Mouse (Mus musculus) embryonic facial prominence, embryonic 11.5 days (tissue): ENCODE results near the gene Saxo1. TPM values are rescaled to one million over a fixed set of nuclear protein-coding genes. Genes with fewer than 3 reads are reported as not detected.

Source experiments
- ATAC-seq: fragments of 200-750 bp; cut with Nextera tagmentation; replicated peaks from 2 replicates; pipeline ENCODE4 v1.8.0; 2017; ENCODE audit warnings: low read depth; ENCODE audit not compliant: insufficient number of reproducible peaks, low FRiP score, low TSS enrichment
- DNase-seq: peaks from one replicate; pipeline ENCODE4 v3.0.0-alpha.2; 2015; ENCODE audit warnings: low spot score
- H3K27ac ChIP-seq: fragments of 300-500 bp; sonication (generic); replicated peaks from 2 replicates; pipeline ENCODE4 v1.5.1; 2014; ENCODE audit warnings: mild to moderate bottlenecking, low read depth, low read length, control low read depth
- H3K27me3 ChIP-seq: fragments of 300-500 bp; sonication (generic); 2 replicates; pipeline ENCODE4 v1.6.1; 2014; ENCODE audit warnings: mild to moderate bottlenecking, low read length, moderate library complexity, mixed read lengths; ENCODE audit not compliant: control insufficient read depth, insufficient read depth
- H3K36me3 ChIP-seq: fragments of 300-500 bp; sonication (generic); replicated peaks from 2 replicates; pipeline ENCODE4 v1.6.1; 2014; ENCODE audit warnings: low read depth, mild to moderate bottlenecking, low read length, moderate library complexity, mixed read lengths; ENCODE audit not compliant: control insufficient read depth, insufficient read depth
- H3K4me1 ChIP-seq: fragments of 300-500 bp; sonication (generic); 2 replicates; pipeline ENCODE4 v1.6.1; 2014; ENCODE audit warnings: low read length, mixed read lengths; ENCODE audit not compliant: control insufficient read depth, insufficient read depth
- H3K4me2 ChIP-seq: fragments of 300-500 bp; sonication (generic); 2 replicates; pipeline ENCODE4 v1.6.1; 2014; ENCODE audit warnings: low read depth, mild to moderate bottlenecking, control low read depth, low read length, moderate library complexity
- H3K4me3 ChIP-seq: fragments of 300-500 bp; sonication (generic); 2 replicates; pipeline ENCODE4 v1.5.1; 2014; ENCODE audit warnings: low read depth, low read length, control low read depth
- H3K9ac ChIP-seq: fragments of 300-500 bp; sonication (generic); replicated peaks from 2 replicates; pipeline ENCODE4 v1.6.1; 2014; ENCODE audit warnings: mild to moderate bottlenecking, control low read depth, low read length
- H3K9me3 ChIP-seq: fragments of 300-500 bp; sonication (generic); replicated peaks from 2 replicates; pipeline ENCODE4 v1.6.1; 2016; ENCODE audit warnings: mild to moderate bottlenecking, low read length, inconsistent platforms, mixed read lengths; ENCODE audit not compliant: control insufficient read depth
- WGBS: fragments of 180-500 bp; shearing (Covaris S2); extraction: QIAGEN DNeasy Blood & Tissue Kit; methylation state at CpG from one replicate; pipeline ENCODE4 v1.1.7; 2014; 5-methylcytosine and 5-hydroxymethylcytosine counted together
- polyA plus RNA-seq: library from polyadenylated mRNA; unstranded; fragments of >200 nt; fragmentation: Nextera tagmentation; extraction: Ambion mirVana; gene quantifications from 2 replicates; pipeline ENCODE4 v1.2.1, GENCODE M21; 2014

Gene Saxo1
- polyA plus RNA-seq, 1 experiment from 2014 or later = not detected

- Histone ChIP-seq H3K9ac (no peak overlapping the region), H3K9me3 (no peaks in the 10 kb centered on the region), H3K27me3 (no peaks in the 10 kb centered on the region), H3K4me1 (no peaks in the 10 kb centered on the region), H3K36me3 (no peaks in the 10 kb centered on the region), H3K27ac (no peak overlapping the region), H3K4me3 (no peak overlapping the region), H3K4me2 (no peak overlapping the region)
- ATAC-seq = no peak
- DNase-seq = no peak
- WGBS = 85% methylated on average over 3 of the region's 3 CpGs
Measured at GRCm38 (mm10) chr4:86435631-86436030, 122.5 kb downstream of the Saxo1 start.

GRCm38 (mm10) chr4:86428091-86428745 lies 129.9 kb downstream of the Saxo1 start:
- no peak overlapping the region for H3K9ac ChIP-seq
- WGBS = 90% methylated on average over 6 of the region's 6 CpGs
- H3K4me1 ChIP-seq = no peaks in the 10 kb centered on the region
- no peak for ATAC-seq
- no peaks in the 10 kb centered on the region for H3K27me3 ChIP-seq
- no peak for DNase-seq
- no peak overlapping the region for H3K4me2 ChIP-seq
- no peaks in the 10 kb centered on the region for H3K9me3 ChIP-seq
- no peak overlapping the region for H3K4me3 ChIP-seq
- no peak overlapping the region for H3K27ac ChIP-seq
- H3K36me3 ChIP-seq = no peaks in the 10 kb centered on the region

- Histone ChIP-seq H3K4me2 (no peak overlapping the region), H3K4me3 (no peak overlapping the region), H3K9me3 (no peaks in the 10 kb centered on the region), H3K9ac (no peak overlapping the region), H3K27ac (no peak overlapping the region), H3K4me1 (no peaks in the 10 kb centered on the region), H3K27me3 (no peaks in the 10 kb centered on the region), H3K36me3 (no peaks in the 10 kb centered on the region)
- DNase-seq (no peak), ATAC-seq (no peak)
- WGBS = 75% methylated on average over 5 of the region's 5 CpGs
Measured at GRCm38 (mm10) chr4:86427312-86427711, 130.8 kb downstream of the Saxo1 start.

GRCm38 (mm10) chr4:86426549-86426948 lies 131.6 kb downstream of the Saxo1 start:
- Histone ChIP-seq H3K27me3 (no peaks in the 10 kb centered on the region), H3K4me3 (no peak overlapping the region), H3K9ac (no peak overlapping the region), H3K27ac (no peak overlapping the region), H3K4me1 (no peaks in the 10 kb centered on the region), H3K9me3 (no peaks in the 10 kb centered on the region), H3K36me3 (no peaks in the 10 kb centered on the region), H3K4me2 (no peak overlapping the region)
- no peak for ATAC-seq
- 84% methylated on average over 11 of the region's 11 CpGs for WGBS
- DNase-seq = no peak

- 84% methylated on average over 7 of the region's 7 CpGs for WGBS
- no peak for DNase-seq
Measured at GRCm38 (mm10) chr4:86425581-86425980, 132.5 kb downstream of the Saxo1 start.

GRCm38 (mm10) chr4:86422586-86422985 lies 135.5 kb downstream of the Saxo1 start:
- Histone ChIP-seq H3K9me3 (no peaks in the 10 kb centered on the region), H3K36me3 (no peaks in the 10 kb centered on the region), H3K4me2 (no peak overlapping the region), H3K9ac (no peak overlapping the region), H3K27me3 (no peaks in the 10 kb centered on the region), H3K4me3 (no peak overlapping the region), H3K27ac (no peak overlapping the region), H3K4me1 (no peaks in the 10 kb centered on the region)
- ATAC-seq (no peak), DNase-seq (no peak)
- WGBS = 65% methylated on average over 6 of the region's 6 CpGs

More at GRCm38 (mm10) chr4:86425581-86425980, 132.5 kb downstream of the Saxo1 start:
- no peak overlapping the region for H3K4me3 ChIP-seq
- no peaks in the 10 kb centered on the region for H3K9me3 ChIP-seq
- no peaks in the 10 kb centered on the region for H3K27me3 ChIP-seq
- no peak overlapping the region for H3K9ac ChIP-seq
- H3K27ac ChIP-seq = no peak overlapping the region
- no peaks in the 10 kb centered on the region for H3K36me3 ChIP-seq
- no peak overlapping the region for H3K4me2 ChIP-seq
- no peak for ATAC-seq
- H3K4me1 ChIP-seq = no peaks in the 10 kb centered on the region

GRCm38 (mm10) chr4:86416401-86417025 lies 141.6 kb downstream of the Saxo1 start:
- no peaks in the 10 kb centered on the region for H3K9me3 ChIP-seq
- 51% methylated on average over 15 of the region's 15 CpGs for WGBS
- ATAC-seq = peak; percentile 72; the same call in 1 of the 2 replicates
- H3K4me2 ChIP-seq = no peak overlapping the region
- no peaks in the 10 kb centered on the region; the same call in 1 of the 2 replicates for H3K36me3 ChIP-seq
- H3K27ac ChIP-seq = no peak overlapping the region
- no peaks in the 10 kb centered on the region for H3K4me1 ChIP-seq
- H3K27me3 ChIP-seq = no peaks in the 10 kb centered on the region
- H3K4me3 ChIP-seq = no peak overlapping the region
- no peak overlapping the region for H3K9ac ChIP-seq
- DNase-seq = peak; percentile 40

- Histone ChIP-seq H3K27ac (no peak overlapping the region), H3K27me3 (no peaks in the 10 kb centered on the region), H3K4me3 (no peak overlapping the region), H3K9me3 (no peaks in the 10 kb centered on the region), H3K36me3 (no peaks in the 10 kb centered on the region; the same call in 1 of the 2 replicates), H3K4me1 (no peaks in the 10 kb centered on the region), H3K4me2 (no peak overlapping the region), H3K9ac (no peak overlapping the region)
- ATAC-seq (no peak), DNase-seq (no peak)
- 63% methylated on average over 3 of the region's 3 CpGs for WGBS
Measured at GRCm38 (mm10) chr4:86413388-86413787, 144.7 kb downstream of the Saxo1 start.
